Mouse (Mus musculus) embryonic fibroblast, embryonic 13.5 days (primary cell): ENCODE data around the gene Stim1.

ENCODE experiments used
- CTCF ChIP-seq: IDR thresholded peaks from 2 replicates; pipeline ENCODE4 v1.5.1; 2011; ENCODE audit warnings: mild to moderate bottlenecking, control low read depth, low read length, moderate library complexity, borderline replicate concordance; ENCODE audit not compliant: insufficient read depth
- POLR2A ChIP-seq: IDR thresholded peaks from 2 replicates; pipeline ENCODE4 v1.6.1; 2011; ENCODE audit warnings: low read depth, mild to moderate bottlenecking, control low read depth, low read length, moderate library complexity

DNA sequence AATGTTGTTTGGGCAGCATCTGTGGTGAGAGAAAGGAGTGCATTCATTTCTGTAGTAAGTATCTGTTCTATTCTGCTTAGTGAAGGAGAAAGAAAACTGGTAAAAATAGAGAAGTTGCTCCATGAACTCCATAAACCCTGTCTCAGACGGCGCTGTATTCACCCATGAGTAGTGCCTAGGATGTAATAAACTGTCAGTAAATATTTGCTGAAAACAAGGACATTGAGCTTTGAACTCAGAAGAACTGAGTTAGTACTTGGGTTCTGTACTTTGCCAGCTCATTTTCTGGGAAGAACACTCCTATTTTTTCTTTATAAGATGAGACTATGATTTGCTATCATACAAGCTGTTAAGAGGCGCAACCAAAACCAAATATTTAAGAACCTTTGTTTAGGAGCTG, 24.6 kb downstream of the Stim1 start:
- no peak for TF ChIP-seq POLR2A
- TF ChIP-seq CTCF: no peak
